10 mouse cellular contexts compared by ENCODE assay signal in genomic region chr8:116951369-116951768, GRCm38 (mm10). TPM values are rescaled to one million over a fixed set of nuclear protein-coding genes. Genes with fewer than 3 reads are reported as not detected.
DNase-seq lines count a peak whose midpoint lies in the region; ATAC-seq and TF ChIP-seq lines count a peak whose summit lies in the region.
"Had no signal": no experiment of that assay in that cellular context is flagged by ENCODE, and none has a peak within 500 bp of the region (broad histone marks: within the 10 kb centered on the region; RNA-seq: fewer than 3 reads in every experiment).

No protein-coding gene starts in this region.

- H3K27ac ChIP-seq in forebrain, embryonic 14.5 days (ENCODE audit: low read depth, low read length), result no peak overlapping the region
- H3K27ac ChIP-seq in forebrain, embryonic 15.5 days (replicated peaks), result no peak overlapping the region
- no peak overlapping the region for H3K27ac ChIP-seq in MEL (ENCODE audit: control insufficient read depth, low read depth, low read length)
- no peak overlapping the region for H3K27ac ChIP-seq in intestine, embryonic 16.5 days (ENCODE audit: low read length)
- peak overlapping the region; percentile 90 for H3K27ac ChIP-seq in lung, embryonic 16.5 days (ENCODE audit: low read length)
- H3K27ac ChIP-seq: liver, embryonic 14.5 days had no signal

- no peak for TF ChIP-seq CTCF in MEL (IDR thresholded peaks at IDR 0.05 in 2 of 3, conservative IDR thresholded peaks at IDR 0.05 in 1 of 3; ENCODE audit: control insufficient read depth in 1 of 3, insufficient read depth in 1 of 3, low read depth in 2 of 3, low read length in 3 of 3, poor library complexity in 1 of 3, severe bottlenecking in 1 of 3)

- H3K79me2 ChIP-seq in MEL (ENCODE audit: control insufficient read depth, insufficient read depth, low read length, poor library complexity), result peaks cover 22% of the 10 kb centered on the region

- no peak overlapping the region for H3K4me3 ChIP-seq in forebrain, embryonic 14.5 days (ENCODE audit: low read depth, low read length)
- no peak overlapping the region for H3K4me3 ChIP-seq in forebrain, embryonic 15.5 days
- H3K4me3 ChIP-seq in MEL (ENCODE audit: control insufficient read depth in 1 of 2, insufficient read depth in 1 of 2, low read depth in 2 of 2, low read length in 2 of 2), result no peak overlapping the region
- H3K4me3 ChIP-seq in intestine, embryonic 16.5 days (ENCODE audit: low read length), result no peak overlapping the region
- H3K4me3 ChIP-seq in lung, embryonic 16.5 days (ENCODE audit: low read length), result no peak overlapping the region

- no peaks in the 10 kb centered on the region for H3K9me3 ChIP-seq in forebrain, embryonic 14.5 days (replicated peaks; ENCODE audit: control insufficient read depth, low read length)
- H3K9me3 ChIP-seq in forebrain, embryonic 15.5 days, result no peaks in the 10 kb centered on the region
- no peaks in the 10 kb centered on the region for H3K9me3 ChIP-seq in MEL (replicated peaks; ENCODE audit: insufficient read depth, low read length)
- H3K9me3 ChIP-seq in intestine, embryonic 16.5 days (ENCODE audit: control insufficient read depth, low read length), result no peaks in the 10 kb centered on the region
- no peaks in the 10 kb centered on the region for H3K9me3 ChIP-seq in lung, embryonic 16.5 days (ENCODE audit: control insufficient read depth, low read length)

- H3K9ac ChIP-seq in forebrain, embryonic 14.5 days (ENCODE audit: low read length), result no peak overlapping the region
- H3K9ac ChIP-seq in forebrain, embryonic 15.5 days (replicated peaks), result no peak overlapping the region
- no peak overlapping the region for H3K9ac ChIP-seq in MEL (ENCODE audit: control insufficient read depth, low read depth, low read length, poor library complexity, severe bottlenecking)
- H3K9ac ChIP-seq in intestine, embryonic 16.5 days (ENCODE audit: low read depth, low read length), result no peak overlapping the region
- no peak overlapping the region for H3K9ac ChIP-seq in lung, embryonic 16.5 days (ENCODE audit: low read length)
- H3K9ac ChIP-seq: liver, embryonic 14.5 days had no signal

- no peak for TF ChIP-seq EP300 in MEL (IDR thresholded peaks at IDR 0.05; ENCODE audit: low read depth in 1 of 2, low read length in 2 of 2)

- H3K4me1 ChIP-seq in forebrain, embryonic 14.5 days (ENCODE audit: control insufficient read depth, insufficient read depth, low read length), result no peaks in the 10 kb centered on the region
- no peaks in the 10 kb centered on the region for H3K4me1 ChIP-seq in forebrain, embryonic 15.5 days
- H3K4me1 ChIP-seq in MEL (ENCODE audit: control insufficient read depth in 1 of 2, insufficient read depth in 2 of 2, low read length in 2 of 2), result peaks cover 2 to 11% of the 10 kb centered on the region in 2 experiments; a peak in 3 of 4 replicates
- peaks cover 10% of the 10 kb centered on the region for H3K4me1 ChIP-seq in intestine, embryonic 16.5 days (ENCODE audit: control insufficient read depth, insufficient read depth, low read length)
- H3K4me1 ChIP-seq in lung, embryonic 16.5 days (replicated peaks; ENCODE audit: control insufficient read depth, insufficient read depth, low read length), result peaks cover 20% of the 10 kb centered on the region

- no peak overlapping the region for H3K4me2 ChIP-seq in forebrain, embryonic 14.5 days (ENCODE audit: low read length)
- H3K4me2 ChIP-seq in forebrain, embryonic 15.5 days (replicated peaks), result no peak overlapping the region
- no peak overlapping the region for H3K4me2 ChIP-seq in intestine, embryonic 16.5 days (ENCODE audit: low read depth, low read length)
- H3K4me2 ChIP-seq in lung, embryonic 16.5 days (ENCODE audit: low read depth, low read length), result no peak overlapping the region

- peak; percentile 33 for DNase-seq in forebrain, embryonic 14.5 days (ENCODE audit: low spot score)
- peak; percentile 9 for DNase-seq in MEL (ENCODE audit: low read depth, low spot score)
- no peak for DNase-seq in embryo, embryonic 11 days
- DNase-seq in ovary, postnatal 10 days (ENCODE audit: low spot score), result no peak
- DNase-seq in cerebellum, adult 8-10 months, result no peak
- DNase-seq: cerebellum, postnatal 36 days had no signal

- WGBS in forebrain, embryonic 14.5 days, result 74% methylated on average over 5 of the region's 5 CpGs
- WGBS in forebrain, embryonic 15.5 days, result 57% methylated on average over 5 of the region's 5 CpGs
- 54% methylated on average over 5 of the region's 5 CpGs for WGBS in intestine, embryonic 16.5 days
- WGBS in lung, embryonic 16.5 days, result 35% methylated on average over 5 of the region's 5 CpGs

- no peak for ATAC-seq in forebrain, embryonic 14.5 days
- ATAC-seq in forebrain, embryonic 15.5 days (replicated peaks), result no peak
- peak; percentile 79 for ATAC-seq in intestine, embryonic 16.5 days
- peak; percentile 90 for ATAC-seq in lung, embryonic 16.5 days (ENCODE audit: low read depth)

- H3K27me3 ChIP-seq in forebrain, embryonic 14.5 days (replicated peaks; ENCODE audit: control insufficient read depth, insufficient read depth, low read length), result no peaks in the 10 kb centered on the region
- no peaks in the 10 kb centered on the region for H3K27me3 ChIP-seq in forebrain, embryonic 15.5 days
- H3K27me3 ChIP-seq in MEL (ENCODE audit: control insufficient read depth in 1 of 2, insufficient read depth in 2 of 2, low read length in 2 of 2), result no peaks in the 10 kb centered on the region
- no peaks in the 10 kb centered on the region for H3K27me3 ChIP-seq in intestine, embryonic 16.5 days (replicated peaks; ENCODE audit: control insufficient read depth, insufficient read depth, low read length)
- H3K27me3 ChIP-seq in lung, embryonic 16.5 days (ENCODE audit: control insufficient read depth, insufficient read depth, low read depth, low read length), result no peaks in the 10 kb centered on the region

- no peak for TF ChIP-seq POLR2A in MEL (IDR thresholded peaks at IDR 0.05; ENCODE audit: control insufficient read depth in 1 of 2, insufficient read depth in 1 of 2, low read depth in 1 of 2, low read length in 2 of 2, poor library complexity in 1 of 2)

- peaks cover 30% of the 10 kb centered on the region for H3K36me3 ChIP-seq in forebrain, embryonic 14.5 days (ENCODE audit: control insufficient read depth, insufficient read depth, low read length)
- H3K36me3 ChIP-seq in forebrain, embryonic 15.5 days, result peaks cover 17% of the 10 kb centered on the region
- peaks cover 0 to 13% of the 10 kb centered on the region in 2 experiments; a peak in 2 of 4 replicates for H3K36me3 ChIP-seq in MEL (ENCODE audit: control insufficient read depth in 1 of 2, insufficient read depth in 2 of 2, low read length in 2 of 2)
- peaks cover 11% of the 10 kb centered on the region for H3K36me3 ChIP-seq in intestine, embryonic 16.5 days (ENCODE audit: control insufficient read depth, insufficient read depth, low read length)
- H3K36me3 ChIP-seq in lung, embryonic 16.5 days (ENCODE audit: control insufficient read depth, insufficient read depth, low read length), result peaks cover 23% of the 10 kb centered on the region

- no peak for TF ChIP-seq RAD21 in MEL (IDR thresholded peaks at IDR 0.05; ENCODE audit: low read depth, low read length)

RNA-seq across cellular contexts. Expression of gene Atmin, which starts 8.2 kb away (rescaled TPM):
- 16.4 and 16.9 TPM in 2 replicates for polyA plus RNA-seq in forebrain, embryonic 14.5 days (2014; fragmentation: Nextera tagmentation; extraction: Ambion mirVana)
- 16.7 and 17.3 TPM in 2 replicates for polyA plus RNA-seq in forebrain, embryonic 15.5 days (2015; fragmentation: Nextera tagmentation; extraction: Ambion mirVana)
- total RNA-seq in MEL (2012; rRNA removed), result 17.3 and 19.7 TPM in 2 replicates
- polyA plus RNA-seq in MEL (2012; ENCODE audit: insufficient read depth in 1 of 2, insufficient read length in 2 of 2, low read depth in 1 of 2, low replicate concordance in 2 of 2, missing spikeins in 1 of 2), result 10 to 100 TPM in 1 of 2 experiments, not detected in 1; 34.5 TPM
- polyA plus RNA-seq in intestine, embryonic 16.5 days (2015; fragmentation: Nextera tagmentation; extraction: Ambion mirVana), result 7.9 and 9.6 TPM in 2 replicates
- polyA plus RNA-seq in lung, embryonic 16.5 days (2015; fragmentation: Nextera tagmentation; extraction: Ambion mirVana), result 13.4 and 14.4 TPM in 2 replicates

RNA-seq across cellular contexts. Expression of gene 1700030J22Rik, which starts 27.4 kb away (rescaled TPM):
- polyA plus RNA-seq in forebrain, embryonic 14.5 days (2014; fragmentation: Nextera tagmentation; extraction: Ambion mirVana), result 3.9 TPM in 2 replicates
- 5.1 and 5.9 TPM in 2 replicates for polyA plus RNA-seq in forebrain, embryonic 15.5 days (2015; fragmentation: Nextera tagmentation; extraction: Ambion mirVana)
- total RNA-seq in MEL (2012; rRNA removed), result 0.15 and 0.16 TPM in 2 replicates
- under 1 TPM in 1 of 2 experiments, not detected in 1; 0.38 TPM for polyA plus RNA-seq in MEL (2012; ENCODE audit: insufficient read depth in 1 of 2, insufficient read length in 2 of 2, low read depth in 1 of 2, low replicate concordance in 2 of 2, missing spikeins in 1 of 2)
- 0.76 and 0.80 TPM in 2 replicates for polyA plus RNA-seq in intestine, embryonic 16.5 days (2015; fragmentation: Nextera tagmentation; extraction: Ambion mirVana)
- 3.4 TPM in 2 replicates for polyA plus RNA-seq in lung, embryonic 16.5 days (2015; fragmentation: Nextera tagmentation; extraction: Ambion mirVana)

RNA-seq across cellular contexts. Expression of gene Cenpn, which starts 29.8 kb away (rescaled TPM):
- polyA plus RNA-seq in forebrain, embryonic 14.5 days (2014; fragmentation: Nextera tagmentation; extraction: Ambion mirVana), result 18.5 and 23.7 TPM in 2 replicates
- 17.1 and 17.8 TPM in 2 replicates for polyA plus RNA-seq in forebrain, embryonic 15.5 days (2015; fragmentation: Nextera tagmentation; extraction: Ambion mirVana)
- total RNA-seq in MEL (2012; rRNA removed), result 39.6 and 41.8 TPM in 2 replicates
- 10 to 100 TPM in 1 of 2 experiments, not detected in 1; 59.5 TPM for polyA plus RNA-seq in MEL (2012; ENCODE audit: insufficient read depth in 1 of 2, insufficient read length in 2 of 2, low read depth in 1 of 2, low replicate concordance in 2 of 2, missing spikeins in 1 of 2)
- polyA plus RNA-seq in intestine, embryonic 16.5 days (2015; fragmentation: Nextera tagmentation; extraction: Ambion mirVana), result 20.4 and 26.9 TPM in 2 replicates
- polyA plus RNA-seq in lung, embryonic 16.5 days (2015; fragmentation: Nextera tagmentation; extraction: Ambion mirVana), result 44.7 and 44.8 TPM in 2 replicates

RNA-seq across cellular contexts. Expression of gene Cmc2, which starts 30.1 kb away (rescaled TPM):
- polyA plus RNA-seq in forebrain, embryonic 14.5 days (2014; fragmentation: Nextera tagmentation; extraction: Ambion mirVana), result 43.1 and 52.6 TPM in 2 replicates
- polyA plus RNA-seq in forebrain, embryonic 15.5 days (2015; fragmentation: Nextera tagmentation; extraction: Ambion mirVana), result 40.7 and 41.2 TPM in 2 replicates
- 60.2 and 65.4 TPM in 2 replicates for total RNA-seq in MEL (2012; rRNA removed)
- 100 to 1,000 TPM in 1 of 2 experiments, not detected in 1; 111 TPM for polyA plus RNA-seq in MEL (2012; ENCODE audit: insufficient read depth in 1 of 2, insufficient read length in 2 of 2, low read depth in 1 of 2, low replicate concordance in 2 of 2, missing spikeins in 1 of 2)
- 68.1 and 77.2 TPM in 2 replicates for polyA plus RNA-seq in intestine, embryonic 16.5 days (2015; fragmentation: Nextera tagmentation; extraction: Ambion mirVana)
- polyA plus RNA-seq in lung, embryonic 16.5 days (2015; fragmentation: Nextera tagmentation; extraction: Ambion mirVana), result 92.3 and 92.9 TPM in 2 replicates

RNA-seq across cellular contexts. Expression of gene Gcsh, which starts 42.0 kb away (rescaled TPM):
- 85.8 and 112 TPM in 2 replicates for polyA plus RNA-seq in forebrain, embryonic 14.5 days (2014; fragmentation: Nextera tagmentation; extraction: Ambion mirVana)
- polyA plus RNA-seq in forebrain, embryonic 15.5 days (2015; fragmentation: Nextera tagmentation; extraction: Ambion mirVana), result 78.3 and 83.0 TPM in 2 replicates
- total RNA-seq in MEL (2012; rRNA removed), result 118 and 137 TPM in 2 replicates
- polyA plus RNA-seq in MEL (2012; ENCODE audit: insufficient read depth in 1 of 2, insufficient read length in 2 of 2, low read depth in 1 of 2, low replicate concordance in 2 of 2, missing spikeins in 1 of 2), result 10 to 100 TPM in 1 of 2 experiments, not detected in 1; 77.1 TPM
- 164 and 173 TPM in 2 replicates for polyA plus RNA-seq in intestine, embryonic 16.5 days (2015; fragmentation: Nextera tagmentation; extraction: Ambion mirVana)
- polyA plus RNA-seq in lung, embryonic 16.5 days (2015; fragmentation: Nextera tagmentation; extraction: Ambion mirVana), result 92.2 and 95.9 TPM in 2 replicates

Comparison
In these comparisons a context has a peak if more than half of its experiments do, and no peak if none do; other contexts are left out.
1. ATAC-seq: peak in intestine, embryonic 16.5 days (single experiment) and lung, embryonic 16.5 days (single experiment); none in forebrain, embryonic 14.5 days (single experiment) and forebrain, embryonic 15.5 days (single experiment).
2. DNase-seq: peak in forebrain, embryonic 14.5 days (single experiment) and MEL (single experiment); none in embryo, embryonic 11 days (single experiment), ovary, postnatal 10 days (single experiment) and cerebellum, adult 8-10 months (single experiment).